Mouse (Mus musculus) erythroblast, embryonic 14.5 days (primary cell): ENCODE data around the gene Med22.

Experiments used
- GATA1 ChIP-seq: IDR thresholded peaks from 2 replicates; pipeline ENCODE4 v1.6.1; 2012; ENCODE audit warnings: low read length, inconsistent platforms, mixed read lengths
- TAL1 ChIP-seq: IDR thresholded peaks from 3 replicates; pipeline ENCODE4 v1.6.1; 2012; ENCODE audit warnings: low read length, inconsistent platforms, mixed read lengths

GRCm38 (mm10) chr2:26950411-26950810 is 39.9 kb upstream of the Med22 start:
- TF ChIP-seq GATA1 (no peak), TAL1 (no peak)
